Mouse (Mus musculus): ENCODE results near the gene Hvcn1. TPM values are rescaled to one million over a fixed set of nuclear protein-coding genes. Genes with fewer than 3 reads are reported as not detected.

Hvcn1 gene
- polyA plus RNA-seq, 1 experiment from 2014 or later, result 1.8 TPM

Other genes starting within 250 kb of the Hvcn1 start
- gene Cux2, start 156.7 kb upstream of the Hvcn1 start, polyA plus RNA-seq (2015; fragmentation: Nextera tagmentation; extraction: Ambion mirVana), result 28.1 and 29.1 TPM in 2 replicates
- gene Myl2, start 105.9 kb upstream of the Hvcn1 start, polyA plus RNA-seq (2015; fragmentation: Nextera tagmentation; extraction: Ambion mirVana), result 3.7 and 7.3 TPM in 2 replicates
- not detected in 2 replicates for gene Ccdc63, start 66.0 kb upstream of the Hvcn1 start, polyA plus RNA-seq (2015; fragmentation: Nextera tagmentation; extraction: Ambion mirVana)
- 204 and 206 TPM in 2 replicates for gene Ppp1cc, start 48.5 kb upstream of the Hvcn1 start, polyA plus RNA-seq (2015; fragmentation: Nextera tagmentation; extraction: Ambion mirVana)
- 5.9 and 6.6 TPM in 2 replicates for gene Tctn1, start 57.7 kb downstream of the Hvcn1 start, polyA plus RNA-seq (2015; fragmentation: Nextera tagmentation; extraction: Ambion mirVana)
- gene Pptc7, start 77.6 kb downstream of the Hvcn1 start, polyA plus RNA-seq (2015; fragmentation: Nextera tagmentation; extraction: Ambion mirVana), result 8.0 and 8.3 TPM in 2 replicates
- gene Rad9b, start 147.4 kb downstream of the Hvcn1 start, polyA plus RNA-seq (2015; fragmentation: Nextera tagmentation; extraction: Ambion mirVana), result 21.0 and 23.9 TPM in 2 replicates
- gene Vps29, start 147.6 kb downstream of the Hvcn1 start, polyA plus RNA-seq (2015; fragmentation: Nextera tagmentation; extraction: Ambion mirVana), result 297 and 305 TPM in 2 replicates
- 48.3 and 50.2 TPM in 2 replicates for gene Gpn3, start 165.1 kb downstream of the Hvcn1 start, polyA plus RNA-seq (2015; fragmentation: Nextera tagmentation; extraction: Ambion mirVana)
- 131 and 132 TPM in 2 replicates for gene Fam216a, start 165.6 kb downstream of the Hvcn1 start, polyA plus RNA-seq (2015; fragmentation: Nextera tagmentation; extraction: Ambion mirVana)
- 159 and 173 TPM in 2 replicates for gene Arpc3, start 185.1 kb downstream of the Hvcn1 start, polyA plus RNA-seq (2015; fragmentation: Nextera tagmentation; extraction: Ambion mirVana)
- 46.7 and 51.8 TPM in 2 replicates for gene Anapc7, start 214.9 kb downstream of the Hvcn1 start, polyA plus RNA-seq (2015; fragmentation: Nextera tagmentation; extraction: Ambion mirVana)

All from hindbrain, embryonic 13.5 days (tissue).